Mouse (Mus musculus): ENCODE measurements around the gene Hamp.
"Not testable (repeated sequence)": the region's sequence is repeated elsewhere in the genome, so short reads cannot be mapped to it uniquely, and the experiment has no call there.

The Hamp gene

GRCm38 (mm10) chr7:30956357-30956751, 12.5 kb upstream of the Hamp start:
- no peak for DNase-seq (ENCODE audit: low read depth, low spot score)

- peak; percentile 90 for DNase-seq (ENCODE audit: low read depth, low spot score)
These were observed 11.9 kb upstream of the Hamp start for GRCm38 (mm10) chr7:30955584-30956356.

GRCm38 (mm10) chr7:30954971-30955520, 11.2 kb upstream of the Hamp start:
- no peak for DNase-seq (ENCODE audit: low read depth, low spot score)

GRCm38 (mm10) chr7:30954036-30954435, 10.2 kb upstream of the Hamp start:
- DNase-seq (ENCODE audit: low read depth, low spot score), result no peak

- DNase-seq (ENCODE audit: low read depth, low spot score), result no peak
These were observed 9.6 kb upstream of the Hamp start for GRCm38 (mm10) chr7:30953459-30953858.

GRCm38 (mm10) chr7:30952441-30953265, 8.8 kb upstream of the Hamp start:
- DNase-seq (ENCODE audit: low read depth, low spot score), result no peak

- DNase-seq (ENCODE audit: low read depth, low spot score), result not testable (repeated sequence)
These were observed 6.1 kb upstream of the Hamp start for GRCm38 (mm10) chr7:30949902-30950301.

GRCm38 (mm10) chr7:30945876-30946275, 2.0 kb upstream of the Hamp start:
- DNase-seq (ENCODE audit: low read depth, low spot score), result no peak

GRCm38 (mm10) chr7:30945466-30945865, 1.6 kb upstream of the Hamp start:
- DNase-seq (ENCODE audit: low read depth, low spot score), result not testable (repeated sequence)

- not testable (repeated sequence) for DNase-seq (ENCODE audit: low read depth, low spot score)
These were observed 874 bp upstream of the Hamp start for GRCm38 (mm10) chr7:30944706-30945105.

- not testable (repeated sequence) for DNase-seq (ENCODE audit: low read depth, low spot score)
These were observed 1.5 kb downstream of the Hamp start for GRCm38 (mm10) chr7:30942365-30942764.

- not testable (repeated sequence) for DNase-seq (ENCODE audit: low read depth, low spot score)
These were observed 3.8 kb downstream of the Hamp start for GRCm38 (mm10) chr7:30940070-30940469.

GRCm38 (mm10) chr7:30935422-30936099, 8.3 kb downstream of the Hamp start:
- not testable (repeated sequence) for DNase-seq (ENCODE audit: low read depth, low spot score)

GRCm38 (mm10) chr7:30924581-30924980, 19.3 kb downstream of the Hamp start, which contains the start of gene Hamp2:
TSS of gene Hamp2 (minus strand) at chr7:30924681.
- DNase-seq (ENCODE audit: low read depth, low spot score), result not testable (repeated sequence)

- DNase-seq (ENCODE audit: low read depth, low spot score), result no peak
These were observed 19.8 kb downstream of the Hamp start for GRCm38 (mm10) chr7:30924071-30924470.

GRCm38 (mm10) chr7:30922490-30922889, 21.3 kb downstream of the Hamp start:
- DNase-seq (ENCODE audit: low read depth, low spot score), result not testable (repeated sequence)

- DNase-seq (ENCODE audit: low read depth, low spot score), result no peak
These were observed 23.6 kb downstream of the Hamp start for GRCm38 (mm10) chr7:30920217-30920616.

- no peak for DNase-seq (ENCODE audit: low read depth, low spot score)
These were observed 26.6 kb downstream of the Hamp start for GRCm38 (mm10) chr7:30917219-30917618.

- no peak for DNase-seq (ENCODE audit: low read depth, low spot score)
These were observed 27.1 kb downstream of the Hamp start for GRCm38 (mm10) chr7:30916713-30917112.

GRCm38 (mm10) chr7:30914732-30915131, 29.1 kb downstream of the Hamp start, which contains the start of gene Mag:
TSS of gene Mag (minus strand) at chr7:30914873.
- DNase-seq (ENCODE audit: low read depth, low spot score), result no peak

GRCm38 (mm10) chr7:30909773-30910172, 34.1 kb downstream of the Hamp start:
- no peak for DNase-seq (ENCODE audit: low read depth, low spot score)
